Mouse (Mus musculus): ENCODE results near the gene Trim67. TPM values are rescaled to one million over a fixed set of nuclear protein-coding genes. Genes with fewer than 3 reads are reported as not detected.
A peak's percentile ranks its signal among the peaks of the same experiment; 100 is the strongest.
"Not testable (repeated sequence)": the region's sequence is repeated elsewhere in the genome, so short reads cannot be mapped to it uniquely, and the experiment has no call there.

Trim67 gene
- polyA plus RNA-seq, 1 experiment = 0.09 TPM

DNA sequence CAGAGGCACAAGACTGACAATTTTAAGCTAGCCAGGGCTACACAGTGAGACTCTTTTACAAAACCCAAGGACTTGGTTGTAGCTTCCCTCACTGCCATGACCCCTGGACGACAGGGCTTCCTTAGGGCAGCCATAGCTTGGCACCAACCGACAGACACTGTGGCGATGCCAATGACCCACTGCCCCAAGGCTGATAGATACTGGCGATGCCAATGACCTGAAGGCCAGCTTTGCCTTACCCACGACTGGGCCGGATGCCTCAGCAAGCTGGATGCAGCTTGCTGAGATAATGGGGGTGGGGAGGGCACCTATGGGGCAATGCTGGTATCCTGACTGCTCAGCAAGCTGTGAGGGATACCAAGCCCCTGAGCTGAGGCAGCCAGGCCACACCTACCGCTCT is 48.0 kb downstream of the Trim67 start:
- H3K36me3 ChIP-seq (replicated peaks; ENCODE audit: low read length) = peaks cover 78% of the 10 kb centered on the region
- H3K4me1 ChIP-seq = peaks cover 38% of the 10 kb centered on the region
- no peaks in the 10 kb centered on the region for H3K27me3 ChIP-seq (replicated peaks)
- no peak overlapping the region for H3K4me3 ChIP-seq (replicated peaks)
- no peaks in the 10 kb centered on the region for H3K9me3 ChIP-seq
- TF ChIP-seq GATA1 (IDR thresholded peaks at IDR 0.05; ENCODE audit: borderline replicate concordance, low read length) (no peak), FLI1 (IDR thresholded peaks at IDR 0.05; ENCODE audit: low read length) (no peak)

- Histone ChIP-seq H3K9me3 (no peaks in the 10 kb centered on the region), H3K36me3 (replicated peaks; ENCODE audit: low read length) (peaks cover 78% of the 10 kb centered on the region), H3K4me1 (peaks cover 34% of the 10 kb centered on the region), H3K27me3 (replicated peaks) (no peaks in the 10 kb centered on the region), H3K4me3 (replicated peaks) (no peak overlapping the region)
- TF ChIP-seq FLI1 (IDR thresholded peaks at IDR 0.05; ENCODE audit: low read length) (no peak), GATA1 (IDR thresholded peaks at IDR 0.05; ENCODE audit: borderline replicate concordance, low read length) (no peak)
Measured at GRCm38 (mm10) chr8:124841775-124842174, 48.9 kb downstream of the Trim67 start.

GRCm38 (mm10) chr8:124842929-124843328 is 50.0 kb downstream of the Trim67 start:
- H3K4me3 ChIP-seq (replicated peaks); H3K9me3 ChIP-seq; H3K27me3 ChIP-seq (replicated peaks): not testable (repeated sequence)
- Histone ChIP-seq H3K4me1 (peaks cover 28% of the 10 kb centered on the region), H3K36me3 (replicated peaks; ENCODE audit: low read length) (peaks cover 73% of the 10 kb centered on the region)

DNA sequence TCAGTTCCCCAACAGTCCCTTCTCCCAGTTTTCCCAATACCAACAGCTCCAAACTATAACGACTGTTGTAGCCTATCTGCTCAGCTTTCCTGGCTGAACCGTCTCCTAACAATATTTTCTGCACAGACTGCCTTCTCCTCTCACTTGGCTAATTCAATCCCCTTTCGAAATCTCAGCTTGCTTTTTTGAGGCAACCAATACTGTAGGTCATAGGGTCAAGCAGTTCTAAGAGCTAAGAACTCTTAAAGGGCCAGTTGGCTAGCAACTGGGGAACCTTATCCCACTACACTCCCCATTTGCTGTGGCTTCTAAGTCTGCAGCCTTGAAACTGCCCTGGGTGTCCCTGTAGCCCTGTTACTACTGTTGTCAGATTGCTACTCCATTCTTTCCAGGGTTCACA is 52.2 kb downstream of the Trim67 start:
- Histone ChIP-seq H3K9me3 (no peaks in the 10 kb centered on the region), H3K4me1 (peaks cover 19% of the 10 kb centered on the region), H3K36me3 (replicated peaks; ENCODE audit: low read length) (peaks cover 51% of the 10 kb centered on the region), H3K27me3 (replicated peaks) (no peaks in the 10 kb centered on the region), H3K4me3 (replicated peaks) (no peak overlapping the region)
- TF ChIP-seq FLI1 (IDR thresholded peaks at IDR 0.05; ENCODE audit: low read length) (no peak), GATA1 (IDR thresholded peaks at IDR 0.05; ENCODE audit: borderline replicate concordance, low read length) (no peak)

GRCm38 (mm10) chr8:124845573-124845972 is 52.7 kb downstream of the Trim67 start:
- H3K4me3 ChIP-seq (replicated peaks) = no peak overlapping the region
- no peaks in the 10 kb centered on the region for H3K9me3 ChIP-seq
- peaks cover 46% of the 10 kb centered on the region for H3K36me3 ChIP-seq (replicated peaks; ENCODE audit: low read length)
- TF ChIP-seq FLI1 (IDR thresholded peaks at IDR 0.05; ENCODE audit: low read length) = no peak
- no peak for TF ChIP-seq GATA1 (IDR thresholded peaks at IDR 0.05; ENCODE audit: borderline replicate concordance, low read length)
- no peaks in the 10 kb centered on the region for H3K27me3 ChIP-seq (replicated peaks)
- H3K4me1 ChIP-seq = peaks cover 19% of the 10 kb centered on the region

DNA sequence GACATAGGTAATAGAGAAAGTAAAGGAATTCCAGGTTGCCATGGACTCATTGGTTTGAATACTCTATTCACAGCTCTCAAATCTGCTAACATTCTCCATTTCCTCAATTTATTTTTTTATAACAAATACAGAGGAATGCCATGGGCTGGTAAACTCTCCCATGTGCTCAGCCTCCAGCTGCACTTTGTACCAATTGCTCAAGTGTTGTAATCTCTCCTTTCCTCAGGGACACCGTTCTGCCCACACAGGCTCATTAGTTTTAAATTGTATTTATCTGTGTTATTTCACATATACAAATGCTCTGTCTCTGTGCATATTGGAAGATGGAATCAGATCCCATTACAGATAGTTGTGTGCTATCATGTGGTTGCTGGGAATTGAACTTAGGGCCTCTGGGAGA is 60.6 kb downstream of the Trim67 start:
- H3K36me3 ChIP-seq (replicated peaks; ENCODE audit: low read length) = peaks cover 63% of the 10 kb centered on the region
- H3K4me3 ChIP-seq (replicated peaks) = no peak overlapping the region
- TF ChIP-seq FLI1 (IDR thresholded peaks at IDR 0.05; ENCODE audit: low read length) (no peak), GATA1 (IDR thresholded peaks at IDR 0.05; ENCODE audit: borderline replicate concordance, low read length) (no peak)
- peaks cover 29% of the 10 kb centered on the region for H3K4me1 ChIP-seq
- H3K27me3 ChIP-seq (replicated peaks) = no peaks in the 10 kb centered on the region
- peaks cover 14% of the 10 kb centered on the region; the same call in 1 of the 2 replicates for H3K9me3 ChIP-seq

- H3K27me3 ChIP-seq (replicated peaks) = no peaks in the 10 kb centered on the region
- TF ChIP-seq FLI1 (IDR thresholded peaks at IDR 0.05; ENCODE audit: low read length) (no peak), GATA1 (IDR thresholded peaks at IDR 0.05; ENCODE audit: borderline replicate concordance, low read length) (no peak)
- H3K36me3 ChIP-seq (replicated peaks; ENCODE audit: low read length) = peaks cover 61% of the 10 kb centered on the region
- peaks cover 11% of the 10 kb centered on the region; the same call in 1 of the 2 replicates for H3K9me3 ChIP-seq
- H3K4me1 ChIP-seq = peaks cover 78% of the 10 kb centered on the region
- no peak overlapping the region for H3K4me3 ChIP-seq (replicated peaks)
Measured at GRCm38 (mm10) chr8:124859466-124859865, 66.6 kb downstream of the Trim67 start.

DNA sequence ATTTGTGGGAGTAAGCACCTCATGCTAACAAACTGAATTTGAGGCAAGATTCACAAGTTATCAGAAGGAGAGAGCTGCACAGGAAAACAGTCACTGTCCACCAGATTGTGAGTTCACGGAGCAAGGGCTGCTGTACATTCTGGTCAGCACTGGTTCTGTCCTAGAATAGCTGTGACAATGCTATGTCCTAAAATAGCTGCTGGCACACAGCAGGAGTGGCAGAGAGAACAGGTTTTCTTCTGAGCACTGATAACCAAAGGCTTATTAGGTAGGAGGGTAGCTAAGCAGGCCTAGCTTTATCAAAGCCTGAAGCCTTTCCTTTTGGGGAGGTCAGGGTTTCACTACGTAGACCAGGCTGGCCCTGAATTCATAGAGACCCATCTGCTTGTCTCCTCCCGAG is 67.3 kb downstream of the Trim67 start:
- no peak for TF ChIP-seq GATA1 (IDR thresholded peaks at IDR 0.05; ENCODE audit: borderline replicate concordance, low read length)
- TF ChIP-seq FLI1 (IDR thresholded peaks at IDR 0.05; ENCODE audit: low read length) = no peak
- H3K4me3 ChIP-seq (replicated peaks) = peak overlapping the region; percentile 65
- peaks cover 4% of the 10 kb centered on the region; the same call in 1 of the 2 replicates for H3K9me3 ChIP-seq
- no peaks in the 10 kb centered on the region for H3K27me3 ChIP-seq (replicated peaks)
- peaks cover 58% of the 10 kb centered on the region for H3K36me3 ChIP-seq (replicated peaks; ENCODE audit: low read length)
- peaks cover 85% of the 10 kb centered on the region for H3K4me1 ChIP-seq

DNA sequence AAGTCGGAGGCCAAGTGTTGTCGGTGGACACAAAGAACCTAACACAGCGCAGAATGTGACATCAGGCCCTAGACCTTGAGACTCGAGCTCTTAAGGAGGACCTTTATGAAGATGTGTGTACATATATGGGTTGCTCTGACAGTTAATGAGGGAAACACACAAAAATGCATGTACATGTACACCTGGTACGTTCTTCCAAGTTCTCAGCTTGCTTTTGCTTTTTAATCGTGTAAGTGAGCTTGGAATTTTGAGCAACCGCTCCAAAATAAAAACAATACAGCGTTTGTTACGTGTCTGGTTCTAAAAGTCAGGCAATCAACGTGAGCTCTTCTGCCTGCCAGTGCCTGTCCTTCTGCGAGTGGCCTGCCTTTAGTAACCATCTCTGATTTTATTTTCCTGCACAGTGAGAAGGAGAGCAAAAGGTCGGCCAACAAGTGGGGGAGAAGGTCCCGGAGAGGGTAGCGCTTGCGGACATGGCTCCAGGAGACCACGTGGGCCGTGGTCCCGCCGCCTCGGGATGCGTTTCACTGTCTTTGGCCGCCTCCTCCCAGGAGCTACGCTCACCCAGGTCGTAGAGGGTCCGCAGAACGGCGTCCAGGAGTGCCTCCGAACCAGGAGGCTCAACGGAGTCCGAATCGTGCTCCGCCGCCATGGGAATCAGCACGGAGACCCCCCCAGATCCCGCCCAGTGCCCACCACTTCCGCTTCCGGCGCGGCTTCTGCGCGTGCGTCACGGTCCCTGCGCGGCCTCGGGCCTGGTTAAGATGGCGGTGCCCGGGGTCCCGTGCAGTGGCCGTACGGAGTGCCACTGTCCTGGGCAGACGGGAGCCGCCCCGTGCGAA is 69.7 kb downstream of the Trim67 start, which contains the start of the genes Gnpat and 2810004N23Rik:
Gene Gnpat (plus strand): TSS at position 713 of the 842 bp plus-strand sequence.
Gene 2810004N23Rik (minus strand): TSS at position 800 of the 842 bp plus-strand sequence.
- TF ChIP-seq GATA1 (IDR thresholded peaks at IDR 0.05; ENCODE audit: borderline replicate concordance, low read length) (no peak), FLI1 (IDR thresholded peaks at IDR 0.05; ENCODE audit: low read length) (peak; percentile 72; the same call in 1 of the 2 replicates)
- no peaks in the 10 kb centered on the region for H3K27me3 ChIP-seq (replicated peaks)
- H3K9me3 ChIP-seq = no peaks in the 10 kb centered on the region
- H3K36me3 ChIP-seq (replicated peaks; ENCODE audit: low read length) = peaks cover 43% of the 10 kb centered on the region
- peak within 1 kb of the TSS; percentile 99 for H3K4me3 ChIP-seq (replicated peaks)
- H3K4me1 ChIP-seq = peaks cover 90% of the 10 kb centered on the region

- peak overlapping the region; percentile 99 for H3K4me3 ChIP-seq (replicated peaks)
- H3K27me3 ChIP-seq (replicated peaks) = no peaks in the 10 kb centered on the region
- no peaks in the 10 kb centered on the region for H3K9me3 ChIP-seq
- H3K4me1 ChIP-seq = peaks cover 90% of the 10 kb centered on the region
- TF ChIP-seq GATA1 (IDR thresholded peaks at IDR 0.05; ENCODE audit: borderline replicate concordance, low read length) = no peak
- peaks cover 39% of the 10 kb centered on the region for H3K36me3 ChIP-seq (replicated peaks; ENCODE audit: low read length)
Measured at GRCm38 (mm10) chr8:124863163-124863677, 70.3 kb downstream of the Trim67 start.

Data from megakaryocyte, embryonic 14.5 days (primary cell).